Mouse (Mus musculus) CH12.LX (cell line): ENCODE measurements at regions not wholly inside any gene's neighbourhood (a gene's known extent, or its start where the extent isn't known, plus 50 kb on each side); places are given as distances from the start of the nearest gene placed in this dataset.

Experiments used
- DNase-seq: peaks from one replicate; pipeline ENCODE4 v3.0.0-alpha.2; 2013; ENCODE audit errors: extremely low read depth
- H3K27ac ChIP-seq: 2 replicates; pipeline ENCODE4 v1.5.1; 2012; ENCODE audit warnings: low read depth, mild to moderate bottlenecking, control low read depth, moderate library complexity; ENCODE audit not compliant: insufficient read depth
- H3K27me3 ChIP-seq: replicated peaks from 2 replicates; pipeline ENCODE3; 2012; ENCODE audit warnings: inconsistent platforms
- H3K36me3 ChIP-seq, 2 experiments: replicated peaks in 1 of 2; 2 replicates each; pipeline versions ENCODE3 to v1.6.1; 2012; ENCODE audit warnings: inconsistent platforms in 1 of 2, low read length in 1 of 2, mild to moderate bottlenecking in 1 of 2, mixed read lengths in 1 of 2, moderate library complexity in 1 of 2; ENCODE audit not compliant: control insufficient read depth in 1 of 2, insufficient read depth in 1 of 2
- H3K4me1 ChIP-seq, 2 experiments: 2 replicates each; pipeline ENCODE4 v1.6.1; 2012; ENCODE audit warnings: inconsistent platforms in 1 of 2, moderate library complexity in 1 of 2; ENCODE audit not compliant: insufficient read depth in 2 of 2, control insufficient read depth in 1 of 2
- H3K4me2 ChIP-seq: 2 replicates; pipeline ENCODE4 v1.6.1; 2012; ENCODE audit warnings: low read depth, mild to moderate bottlenecking, control low read depth; ENCODE audit not compliant: poor library complexity, insufficient read depth, severe bottlenecking
- H3K4me3 ChIP-seq, 3 experiments: fragments of 150-350 bp in 1 of 3; sonication (generic) in 1 of 3; replicated peaks in 1 of 3; 2 replicates each; pipeline versions ENCODE3 to v1.5.1; 2011 to 2012; ENCODE audit warnings: low read depth in 2 of 3, low read length in 2 of 3, mild to moderate bottlenecking in 2 of 3, moderate library complexity in 2 of 3, control low read depth in 1 of 3, improper control_type of control experiment in 1 of 3, inconsistent platforms in 1 of 3, mixed read lengths in 1 of 3; ENCODE audit not compliant: poor library complexity in 1 of 3
- H3K79me2 ChIP-seq: replicated peaks from 2 replicates; pipeline ENCODE4 v1.6.1; 2012; ENCODE audit warnings: mild to moderate bottlenecking, moderate library complexity; ENCODE audit not compliant: control insufficient read depth, poor library complexity, insufficient read depth, severe bottlenecking; ENCODE audit errors: extremely low read depth
- H3K9ac ChIP-seq: 2 replicates; pipeline ENCODE4 v1.6.1; 2012; ENCODE audit warnings: low read depth, mild to moderate bottlenecking, control low read depth, moderate library complexity; ENCODE audit not compliant: insufficient read depth
- H3K9me3 ChIP-seq: replicated peaks from 2 replicates; pipeline ENCODE3; 2012; ENCODE audit warnings: low read length, inconsistent platforms, mixed read lengths
- BHLHE40 ChIP-seq: IDR thresholded peaks from 2 replicates; pipeline ENCODE4 v1.6.1; 2011; ENCODE audit warnings: mild to moderate bottlenecking, low read depth, low read length, improper control_type of control experiment
- CHD1 ChIP-seq: IDR thresholded peaks from 2 replicates; pipeline ENCODE4 v1.6.1; 2012; ENCODE audit warnings: low read depth, low read length, improper control_type of control experiment, inconsistent platforms
- CHD2 ChIP-seq: IDR thresholded peaks from 2 replicates; pipeline ENCODE4 v1.6.1; 2011; ENCODE audit warnings: low read length, improper control_type of control experiment
- ELF1 ChIP-seq: IDR thresholded peaks from 2 replicates; pipeline ENCODE4 v1.6.1; 2014; ENCODE audit warnings: low read depth, mild to moderate bottlenecking, inconsistent platforms, low read length, improper control_type of control experiment
- ETS1 ChIP-seq: conservative IDR thresholded peaks from 2 replicates; pipeline ENCODE4 v1.6.1; 2012; ENCODE audit warnings: low read depth, mild to moderate bottlenecking, inconsistent platforms, low read length, improper control_type of control experiment, moderate library complexity
- HCFC1 ChIP-seq: IDR thresholded peaks from 2 replicates; pipeline ENCODE4 v1.6.1; 2012; ENCODE audit warnings: low read depth, mild to moderate bottlenecking, inconsistent platforms, low read length, improper control_type of control experiment
- IRF4 ChIP-seq: IDR thresholded peaks from 2 replicates; pipeline ENCODE4 v1.6.1; 2014; ENCODE audit warnings: low read depth, mild to moderate bottlenecking, inconsistent platforms, low read length, improper control_type of control experiment
- JUN ChIP-seq: IDR thresholded peaks from 2 replicates; pipeline ENCODE4 v1.6.1; 2011; ENCODE audit warnings: low read depth, mild to moderate bottlenecking, low read length, improper control_type of control experiment, moderate library complexity; ENCODE audit not compliant: insufficient read depth
- JUND ChIP-seq: conservative IDR thresholded peaks from 2 replicates; pipeline ENCODE4 v1.6.1; 2011; ENCODE audit warnings: low read depth, low read length, improper control_type of control experiment
- KAT2A ChIP-seq: IDR thresholded peaks from 2 replicates; pipeline ENCODE4 v1.6.1; 2012; ENCODE audit warnings: low read length, improper control_type of control experiment, inconsistent platforms; ENCODE audit not compliant: insufficient replicate concordance
- MAZ ChIP-seq: IDR thresholded peaks from 2 replicates; pipeline ENCODE4 v1.6.1; 2012; ENCODE audit warnings: low read depth, mild to moderate bottlenecking, inconsistent platforms, low read length, improper control_type of control experiment, moderate library complexity
- MYC ChIP-seq: IDR thresholded peaks from 2 replicates; pipeline ENCODE4 v1.6.1; 2011; ENCODE audit warnings: low read depth, mild to moderate bottlenecking, improper control_type of control experiment, low read length
- NRF1 ChIP-seq: IDR thresholded peaks from 2 replicates; pipeline ENCODE4 v1.6.1; 2014; ENCODE audit warnings: low read depth, mild to moderate bottlenecking, inconsistent platforms, low read length, improper control_type of control experiment, moderate library complexity
- POLR2A ChIP-seq: IDR thresholded peaks from 2 replicates; pipeline ENCODE4 v1.6.1; 2011; ENCODE audit warnings: low read depth, mild to moderate bottlenecking, improper control_type of control experiment, low read length
- POLR2AphosphoS2 ChIP-seq: IDR thresholded peaks from 2 replicates; pipeline ENCODE4 v1.6.1; 2011; ENCODE audit warnings: low read depth, low read length, improper control_type of control experiment
- USF1 ChIP-seq: IDR thresholded peaks from 2 replicates; pipeline ENCODE4 v1.6.1; 2014; ENCODE audit warnings: low read depth, mild to moderate bottlenecking, inconsistent platforms, low read length, improper control_type of control experiment
- USF2 ChIP-seq: conservative IDR thresholded peaks from 2 replicates; pipeline ENCODE4 v1.6.1; 2011; ENCODE audit warnings: low read depth, low read length, improper control_type of control experiment
- ZC3H11A ChIP-seq: IDR thresholded peaks from 2 replicates; pipeline ENCODE4 v1.6.1; 2012; ENCODE audit warnings: low read depth, mild to moderate bottlenecking, inconsistent platforms, low read length, improper control_type of control experiment
- ZMIZ1 ChIP-seq: IDR thresholded peaks from 2 replicates; pipeline ENCODE4 v1.6.1; 2012; ENCODE audit warnings: low read depth, mild to moderate bottlenecking, inconsistent platforms, low read length, improper control_type of control experiment
- ZNF384 ChIP-seq: IDR thresholded peaks from 2 replicates; pipeline ENCODE4 v1.6.1; 2012; ENCODE audit warnings: low read depth, low read length, improper control_type of control experiment, inconsistent platforms
- dilution Hi-C: fragments of 300-500 bp; cut with MboI; formaldehyde crosslinking; loops from 2 replicates; pipeline ENCODE4 v1.14.3; 2020; ENCODE audit warnings: low sequenced_read_pairs; ENCODE audit not compliant: extremely low pct_unique_long_range_greater_than_20kb, extremely low pct_ligation_motif_present
- in situ Hi-C: fragments of 300-500 bp; cut with MboI; formaldehyde crosslinking; loops from 3 replicates; pipeline ENCODE4 v1.14.3; 2019; ENCODE audit warnings: low sequenced_read_pairs, low pct_ligation_motif_present, low pct_unique_long_range_greater_than_20kb, mixed read lengths

DNA sequence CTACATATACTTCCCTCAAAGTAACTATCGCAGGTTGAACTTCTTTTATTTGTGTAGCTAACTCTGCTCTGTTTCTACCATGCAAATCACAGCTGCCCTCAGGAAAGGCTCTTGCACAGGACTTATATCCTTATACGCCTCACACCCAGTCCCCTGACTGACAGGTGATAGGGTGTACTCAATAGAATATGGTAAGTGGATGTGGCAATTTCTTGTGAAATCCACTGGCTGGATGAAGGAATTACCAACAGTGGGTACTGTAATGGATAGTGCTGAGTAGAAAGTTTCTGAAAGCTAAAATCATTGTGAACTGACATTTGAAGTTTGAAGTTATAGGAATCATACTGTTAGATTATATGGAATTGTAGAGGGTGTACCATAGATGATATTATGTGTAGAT, 227.5 kb upstream of the Pik3r1 start:
- Histone ChIP-seq H3K36me3 (no peaks in the 10 kb centered on the region), H3K9ac (no peak overlapping the region)
- TF ChIP-seq POLR2A (no peak), MYC (no peak), JUND (no peak), MAZ (no peak), CHD1 (no peak)
- TF ChIP-seq, all 38 proteins: peak for 0
- Histone ChIP-seq H3K27me3 (no peaks in the 10 kb centered on the region), H3K4me3 (no peak overlapping the region), H3K27ac (no peak overlapping the region), H3K4me1 (no peaks in the 10 kb centered on the region), H3K79me2 (no peaks in the 10 kb centered on the region), H3K9me3 (no peaks in the 10 kb centered on the region), H3K4me2 (no peak overlapping the region)
- in situ Hi-C loops = no loop called here
- dilution Hi-C loops = no loop called here
- DNase-seq = no peak

DNA sequence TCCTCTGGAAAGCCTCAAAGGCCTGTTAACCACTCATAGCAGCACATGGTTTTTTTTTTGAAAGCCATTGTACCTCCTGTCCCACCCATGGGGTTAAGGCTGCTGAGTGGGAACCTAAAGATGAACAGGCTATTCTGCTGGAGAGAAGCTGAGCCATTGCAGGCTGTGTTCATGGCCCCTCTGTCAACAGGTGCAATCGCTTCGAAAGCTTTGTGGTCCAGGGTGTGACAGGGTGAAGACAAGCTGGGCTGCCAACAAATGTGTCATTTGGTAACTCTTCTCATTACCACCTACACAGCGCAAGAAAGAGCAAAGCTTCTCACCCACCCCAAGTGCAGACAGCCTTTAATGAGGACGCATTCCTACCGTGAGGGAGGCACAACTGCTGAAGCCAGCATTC, 228.1 kb upstream of the Pik3r1 start:
- no peak overlapping the region for H3K27ac ChIP-seq
- H3K4me3 ChIP-seq = no peak overlapping the region
- no peaks in the 10 kb centered on the region for H3K4me1 ChIP-seq
- no peak overlapping the region for H3K4me2 ChIP-seq
- no peak overlapping the region for H3K9ac ChIP-seq
- no peak for DNase-seq
- H3K79me2 ChIP-seq = no peaks in the 10 kb centered on the region
- in situ Hi-C loops = no loop called here
- TF ChIP-seq JUN (no peak), ZNF384 (no peak), ZC3H11A (no peak), NRF1 (no peak), KAT2A (no peak), BHLHE40 (no peak), JUND (no peak), POLR2AphosphoS2 (no peak), ETS1 (no peak), ZMIZ1 (no peak), IRF4 (no peak), USF2 (no peak), CHD1 (no peak), CHD2 (no peak), POLR2A (no peak), USF1 (no peak), ELF1 (no peak), HCFC1 (no peak), MYC (no peak)
- H3K27me3 ChIP-seq = no peaks in the 10 kb centered on the region
- no peaks in the 10 kb centered on the region for H3K9me3 ChIP-seq
- no peaks in the 10 kb centered on the region for H3K36me3 ChIP-seq
- dilution Hi-C loops = no loop called here
